Mouse (Mus musculus) kidney, adult 2 months (tissue): ENCODE measurements at regions not wholly inside any gene's neighbourhood (a gene's known extent, or its start where the extent isn't known, plus 50 kb on each side); places are given as distances from the start of the nearest gene placed in this dataset.

Source experiments
- DNase-seq: peaks from one replicate; pipeline ENCODE4 v3.0.0; 2021
- H3K27ac ChIP-seq: fragments of 200-500 bp; 2 replicates; pipeline ENCODE4 v1.5.1; 2012; ENCODE audit warnings: low read depth, low read length, control low read depth, inconsistent platforms; ENCODE audit not compliant: insufficient read depth
- H3K27me3 ChIP-seq: fragments of 200-500 bp; replicated peaks from 2 replicates; pipeline ENCODE4 v1.6.1; 2012; ENCODE audit warnings: mild to moderate bottlenecking, moderate library complexity, low read length, inconsistent platforms; ENCODE audit not compliant: control insufficient read depth, insufficient read depth
- H3K36me3 ChIP-seq: fragments of 200-500 bp; 2 replicates; pipeline ENCODE4 v1.6.1; 2012; ENCODE audit warnings: mild to moderate bottlenecking, moderate library complexity, low read length, inconsistent platforms; ENCODE audit not compliant: control insufficient read depth, insufficient read depth
- H3K4me1 ChIP-seq: fragments of 200-500 bp; 2 replicates; pipeline ENCODE4 v1.6.1; 2011; ENCODE audit warnings: low read length; ENCODE audit not compliant: control insufficient read depth, insufficient read depth
- H3K4me3 ChIP-seq: fragments of 200-500 bp; 2 replicates; pipeline ENCODE4 v1.5.1; 2011; ENCODE audit warnings: mild to moderate bottlenecking, low read depth, low read length, control low read depth; ENCODE audit not compliant: insufficient read depth
- CTCF ChIP-seq: fragments of 200-500 bp; conservative IDR thresholded peaks from 2 replicates; pipeline ENCODE4 v1.5.1; 2011; ENCODE audit warnings: low read depth, mild to moderate bottlenecking, control low read depth, low read length, moderate library complexity, mixed read lengths; ENCODE audit not compliant: insufficient read depth, insufficient read length
- POLR2A ChIP-seq: fragments of 200-500 bp; IDR thresholded peaks from one replicate; pipeline ENCODE4 v1.6.1; 2011; ENCODE audit warnings: low read depth, low read length, control low read depth
- WGBS: fragments of 180-500 bp; shearing (Covaris S2); methylation state at CpG from one replicate; pipeline ENCODE4 v1.1.7; 2018; 5-methylcytosine and 5-hydroxymethylcytosine counted together

DNA sequence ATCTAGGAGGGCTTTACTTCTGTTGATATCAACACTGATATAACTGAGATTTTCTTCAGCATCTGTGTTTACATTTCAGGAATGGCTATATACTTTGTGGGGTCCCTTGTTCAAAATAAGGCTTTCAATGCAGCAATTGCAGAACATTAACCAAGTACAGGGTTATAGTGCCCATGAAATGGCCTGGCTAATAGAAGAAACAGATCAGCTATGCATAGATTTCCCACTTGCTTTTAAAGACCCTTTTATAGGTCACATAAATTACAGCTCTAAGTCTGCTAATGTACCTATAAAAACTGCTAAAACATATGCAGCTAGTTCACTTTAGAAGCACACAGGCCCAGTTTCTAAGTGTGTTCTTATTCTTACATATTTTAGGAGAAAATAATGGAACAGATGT is 472.1 kb downstream of the Nup35 start:
- H3K27ac ChIP-seq: no peak overlapping the region
- no peaks in the 10 kb centered on the region for H3K36me3 ChIP-seq
- DNase-seq: no peak
- no peak overlapping the region for H3K4me3 ChIP-seq
- H3K27me3 ChIP-seq: no peaks in the 10 kb centered on the region
- H3K4me1 ChIP-seq: no peaks in the 10 kb centered on the region
- TF ChIP-seq POLR2A (no peak), CTCF (no peak)

DNA sequence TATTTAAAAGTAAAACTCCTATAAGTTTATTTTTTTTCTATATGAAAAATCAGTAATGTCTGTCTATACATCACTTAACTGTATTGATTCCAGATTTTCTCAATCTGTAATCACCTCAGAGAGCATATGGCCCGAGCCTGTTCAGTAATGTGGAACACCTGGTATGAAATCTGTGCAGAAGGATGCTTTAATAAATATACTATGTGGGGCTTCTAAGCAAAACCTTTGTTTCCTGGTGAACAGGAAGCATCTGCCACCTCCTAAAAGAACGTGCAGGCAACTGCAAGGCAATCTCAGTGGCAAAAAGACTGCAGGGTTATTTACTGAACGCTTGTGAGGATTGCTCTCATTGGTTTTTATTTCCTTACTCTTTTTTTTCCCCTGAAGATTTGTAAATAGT is 488.8 kb downstream of the Nup35 start:
- no peak overlapping the region for H3K27ac ChIP-seq
- no peak for DNase-seq
- TF ChIP-seq CTCF (no peak), POLR2A (no peak)
- H3K4me3 ChIP-seq: no peak overlapping the region
- H3K36me3 ChIP-seq: no peaks in the 10 kb centered on the region
- H3K4me1 ChIP-seq: no peaks in the 10 kb centered on the region
- WGBS: 44% methylated on average over 3 of the region's 3 CpGs
- no peaks in the 10 kb centered on the region for H3K27me3 ChIP-seq

DNA sequence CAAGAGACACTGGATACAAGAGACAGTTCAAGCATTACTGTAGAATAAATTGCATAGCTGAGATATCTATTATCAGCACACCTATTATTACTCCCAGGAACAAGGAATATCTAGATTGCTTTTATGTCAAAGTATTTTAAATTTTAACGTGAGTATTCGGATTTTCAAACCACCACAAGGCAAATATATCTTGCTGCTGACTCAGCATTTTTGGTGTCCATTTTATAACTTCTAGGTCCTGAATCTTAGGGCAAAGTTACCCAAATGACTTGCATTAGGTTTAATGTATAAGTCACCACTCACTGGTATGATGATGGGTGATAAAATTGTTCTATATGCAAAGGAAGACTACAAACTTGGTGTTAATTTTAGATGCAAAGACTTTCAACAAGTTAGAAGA is 501.7 kb downstream of the Nup35 start:
- TF ChIP-seq CTCF (no peak), POLR2A (no peak)
- no peak overlapping the region for H3K27ac ChIP-seq
- no peaks in the 10 kb centered on the region for H3K27me3 ChIP-seq
- H3K4me1 ChIP-seq: no peaks in the 10 kb centered on the region
- 94% methylated on average over 2 of the region's 2 CpGs for WGBS
- H3K36me3 ChIP-seq: no peaks in the 10 kb centered on the region
- DNase-seq: no peak
- H3K4me3 ChIP-seq: no peak overlapping the region

- Histone ChIP-seq H3K27ac (no peak overlapping the region), H3K4me1 (no peaks in the 10 kb centered on the region), H3K27me3 (no peaks in the 10 kb centered on the region), H3K4me3 (no peak overlapping the region), H3K36me3 (no peaks in the 10 kb centered on the region)
- 63% methylated on average over 2 of the region's 2 CpGs for WGBS
- TF ChIP-seq POLR2A (no peak), CTCF (no peak)
- DNase-seq: no peak
These were observed 503.5 kb downstream of the Nup35 start for GRCm38 (mm10) chr2:81120460-81121051.

DNA sequence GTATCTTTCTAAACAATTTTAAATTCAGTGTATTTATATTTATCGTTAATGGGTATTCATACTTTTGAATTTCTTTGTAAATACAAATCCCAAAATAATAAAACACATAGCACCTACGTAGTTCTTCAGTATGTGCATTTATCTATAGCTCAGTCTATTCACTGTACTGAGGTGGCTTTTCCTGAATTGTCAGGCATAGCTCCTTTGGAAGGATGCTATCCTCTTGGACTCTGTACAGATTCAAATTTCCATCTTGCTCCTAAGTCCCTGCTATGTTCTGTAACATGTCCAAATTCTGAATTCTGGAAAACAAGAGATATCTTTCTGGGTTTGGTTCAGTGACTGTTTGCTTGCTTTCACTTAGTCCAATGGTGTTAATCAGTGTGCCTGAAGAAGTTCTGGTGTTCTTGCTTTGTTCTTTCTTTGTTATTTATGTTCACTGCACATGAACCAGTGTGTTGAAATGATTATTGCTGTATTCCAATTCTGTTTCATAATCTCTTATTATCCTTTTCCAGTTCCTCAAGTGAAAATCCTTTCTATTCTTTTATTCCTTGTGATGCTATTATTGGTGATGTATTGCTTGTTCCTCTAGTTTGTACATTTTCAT is 519.5 kb downstream of the Nup35 start:
- TF ChIP-seq POLR2A (no peak), CTCF (no peak)
- Histone ChIP-seq H3K4me1 (no peaks in the 10 kb centered on the region), H3K27ac (no peak overlapping the region), H3K4me3 (no peak overlapping the region), H3K36me3 (no peaks in the 10 kb centered on the region), H3K27me3 (no peaks in the 10 kb centered on the region)
- no peak for DNase-seq
- 91% methylated on average over 2 of the region's 2 CpGs for WGBS

GRCm38 (mm10) chr2:81143600-81143999 is 526.6 kb downstream of the Nup35 start:
- Histone ChIP-seq H3K27me3 (no peaks in the 10 kb centered on the region), H3K27ac (no peak overlapping the region), H3K36me3 (no peaks in the 10 kb centered on the region), H3K4me1 (no peaks in the 10 kb centered on the region), H3K4me3 (no peak overlapping the region)
- no peak for TF ChIP-seq POLR2A
- no peak for TF ChIP-seq CTCF
- DNase-seq: no peak
- 21% methylated on average over 4 of the region's 4 CpGs for WGBS

- DNase-seq: no peak
- Histone ChIP-seq H3K4me3 (no peak overlapping the region), H3K4me1 (no peaks in the 10 kb centered on the region), H3K36me3 (no peaks in the 10 kb centered on the region), H3K27me3 (no peaks in the 10 kb centered on the region), H3K27ac (no peak overlapping the region)
- no peak for TF ChIP-seq CTCF
- no peak for TF ChIP-seq POLR2A
- WGBS: 93% methylated on average over 1 of the region's 1 CpGs
These were observed 529.4 kb downstream of the Nup35 start for GRCm38 (mm10) chr2:81146458-81146857.

GRCm38 (mm10) chr2:81148112-81148511 is 531.1 kb downstream of the Nup35 start:
- H3K27me3 ChIP-seq: no peaks in the 10 kb centered on the region
- 92% methylated on average over 1 of the region's 1 CpGs for WGBS

More at GRCm38 (mm10) chr2:81148112-81148511, 531.1 kb downstream of the Nup35 start:
- TF ChIP-seq CTCF (no peak), POLR2A (no peak)
- no peaks in the 10 kb centered on the region for H3K4me1 ChIP-seq
- DNase-seq: no peak
- no peaks in the 10 kb centered on the region for H3K36me3 ChIP-seq
- no peak overlapping the region for H3K27ac ChIP-seq
- no peak overlapping the region for H3K4me3 ChIP-seq
